Mouse (Mus musculus) olfactory bulb, adult 2 months (tissue): ENCODE measurements around the gene Krt71.

Source experiments
- CTCF ChIP-seq: fragments of 200-500 bp; IDR thresholded peaks from 2 replicates; pipeline ENCODE4 v1.5.1; 2012; ENCODE audit warnings: low read depth, mild to moderate bottlenecking, low read length, moderate library complexity; ENCODE audit not compliant: insufficient read depth
- POLR2A ChIP-seq: fragments of 200-500 bp; IDR thresholded peaks from 2 replicates; pipeline ENCODE4 v1.6.1; 2012; ENCODE audit warnings: mild to moderate bottlenecking, low read depth, low read length, moderate library complexity; ENCODE audit not compliant: insufficient read depth

- TF ChIP-seq CTCF (no peak), POLR2A (no peak)
Measured at GRCm38 (mm10) chr15:101724686-101725085, 18.2 kb downstream of the Krt71 start.
